ENCODE assay signal across 8 mouse cellular contexts in the genomic region with DNA sequence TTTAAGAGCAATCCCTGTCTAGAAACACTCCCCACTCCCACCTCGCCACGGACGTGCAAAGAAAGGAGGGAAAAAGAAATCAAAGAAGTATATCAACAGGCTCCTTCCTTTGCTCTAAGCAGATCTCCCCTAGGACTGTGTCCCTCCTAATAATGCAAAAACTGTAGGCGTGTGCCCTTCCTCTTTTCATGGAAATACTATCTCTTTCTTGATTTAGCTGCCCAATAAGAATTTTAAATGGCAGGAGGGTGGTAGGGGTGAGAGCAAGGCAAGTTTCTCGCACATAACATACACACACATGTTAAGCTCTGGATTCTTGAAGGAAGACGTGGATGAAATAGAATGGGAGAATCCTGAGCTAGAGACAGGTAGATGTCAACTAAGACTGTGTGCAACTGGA. TPM values are rescaled to one million over a fixed set of nuclear protein-coding genes. Genes with fewer than 3 reads are reported as not detected.
DNase-seq lines count a peak whose midpoint lies in the region; ATAC-seq and TF ChIP-seq lines count a peak whose summit lies in the region.

No protein-coding gene starts in this region.

- no peak for DNase-seq in heart, postnatal 10 days
- DNase-seq in MEL (ENCODE audit: low read depth, low spot score), result peak; percentile 85
- no peak for DNase-seq in layer of hippocampus, postnatal 36 days
- DNase-seq in urinary bladder, adult 2 months (ENCODE audit: low spot score), result no peak
- DNase-seq in testis, postnatal 14 days (ENCODE audit: low spot score), result no peak

- WGBS in heart, embryonic 14.5 days, result 53% methylated on average over 6 of the region's 6 CpGs
- WGBS in hindbrain, embryonic 12.5 days, result 69% methylated on average over 6 of the region's 6 CpGs
- WGBS in midbrain, embryonic 12.5 days, result 72% methylated on average over 6 of the region's 6 CpGs

- H3K27ac ChIP-seq in heart, embryonic 14.5 days (replicated peaks in 1 of 2; ENCODE audit: control insufficient read depth in 1 of 2, insufficient read depth in 1 of 2, low read depth in 2 of 2, low read length in 2 of 2), result peak overlapping the region in 1 of 2 experiments; percentile 20; a peak in 1 of 4 replicates
- peak overlapping the region; percentile 90 for H3K27ac ChIP-seq in MEL (ENCODE audit: control insufficient read depth, low read depth, low read length)
- no peak overlapping the region for H3K27ac ChIP-seq in hindbrain, embryonic 12.5 days
- no peak overlapping the region for H3K27ac ChIP-seq in midbrain, embryonic 12.5 days (replicated peaks)

- TF ChIP-seq RAD21 in MEL (IDR thresholded peaks at IDR 0.05; ENCODE audit: low read depth, low read length), result no peak

- H3K4me1 ChIP-seq in heart, embryonic 14.5 days (ENCODE audit: control insufficient read depth in 2 of 2, insufficient read depth in 2 of 2, low read length in 2 of 2), result peaks cover 2 to 16% of the 10 kb centered on the region in 2 experiments; a peak in 3 of 4 replicates
- peaks cover 9 to 36% of the 10 kb centered on the region in 2 experiments for H3K4me1 ChIP-seq in MEL (ENCODE audit: control insufficient read depth in 1 of 2, insufficient read depth in 2 of 2, low read length in 2 of 2)
- H3K4me1 ChIP-seq in hindbrain, embryonic 12.5 days, result peaks cover 19% of the 10 kb centered on the region
- peaks cover 25% of the 10 kb centered on the region for H3K4me1 ChIP-seq in midbrain, embryonic 12.5 days

- peaks cover 26% of the 10 kb centered on the region for H3K79me2 ChIP-seq in MEL (ENCODE audit: control insufficient read depth, insufficient read depth, low read length, poor library complexity)

- no peak for ATAC-seq in heart, embryonic 14.5 days (ENCODE audit: insufficient number of reproducible peaks, insufficient read depth, low FRiP score, low read depth)
- peak; percentile 1; the same call in 1 of the 2 replicates for ATAC-seq in hindbrain, embryonic 12.5 days (ENCODE audit: low FRiP score)
- ATAC-seq in midbrain, embryonic 12.5 days (ENCODE audit: low FRiP score, low read depth), result no peak

- no peaks in the 10 kb centered on the region for H3K9me3 ChIP-seq in heart, embryonic 14.5 days (ENCODE audit: control insufficient read depth, low read length)
- H3K9me3 ChIP-seq in MEL (replicated peaks; ENCODE audit: insufficient read depth, low read length), result no peaks in the 10 kb centered on the region
- no peaks in the 10 kb centered on the region for H3K9me3 ChIP-seq in hindbrain, embryonic 12.5 days (replicated peaks)
- no peaks in the 10 kb centered on the region for H3K9me3 ChIP-seq in midbrain, embryonic 12.5 days

- TF ChIP-seq EP300 in MEL (IDR thresholded peaks at IDR 0.05; ENCODE audit: low read depth in 1 of 2, low read length in 2 of 2), result peak; percentile 51 to 54; a peak in 2 of 4 replicates

- H3K27me3 ChIP-seq in heart, embryonic 14.5 days (ENCODE audit: control insufficient read depth, insufficient read depth, low read length), result no peaks in the 10 kb centered on the region
- H3K27me3 ChIP-seq in MEL (ENCODE audit: control insufficient read depth in 1 of 2, insufficient read depth in 2 of 2, low read length in 2 of 2), result no peaks in the 10 kb centered on the region
- H3K27me3 ChIP-seq in hindbrain, embryonic 12.5 days, result no peaks in the 10 kb centered on the region
- no peaks in the 10 kb centered on the region for H3K27me3 ChIP-seq in midbrain, embryonic 12.5 days

- peak overlapping the region; percentile 77 for H3K4me2 ChIP-seq in heart, embryonic 14.5 days (ENCODE audit: low read length)
- H3K4me2 ChIP-seq in hindbrain, embryonic 12.5 days (replicated peaks), result peak overlapping the region; percentile 76
- H3K4me2 ChIP-seq in midbrain, embryonic 12.5 days (replicated peaks), result peak overlapping the region; percentile 67

- H3K36me3 ChIP-seq in heart, embryonic 14.5 days (ENCODE audit: control insufficient read depth, insufficient read depth, low read length), result peaks cover 21% of the 10 kb centered on the region
- peaks cover 0 to 42% of the 10 kb centered on the region in 2 experiments; a peak in 2 of 4 replicates for H3K36me3 ChIP-seq in MEL (ENCODE audit: control insufficient read depth in 1 of 2, insufficient read depth in 2 of 2, low read length in 2 of 2)
- H3K36me3 ChIP-seq in hindbrain, embryonic 12.5 days, result peaks cover 11% of the 10 kb centered on the region
- H3K36me3 ChIP-seq in midbrain, embryonic 12.5 days, result peaks cover 14% of the 10 kb centered on the region

- intact Hi-C loops in heart, postnatal 10 days (cut with DNase I), result no loop called here

- H3K9ac ChIP-seq in heart, embryonic 14.5 days (ENCODE audit: low read length), result peak overlapping the region; percentile 77
- peak overlapping the region; percentile 92 for H3K9ac ChIP-seq in MEL (ENCODE audit: control insufficient read depth, low read depth, low read length, poor library complexity, severe bottlenecking)
- H3K9ac ChIP-seq in hindbrain, embryonic 12.5 days, result 0 out of 2 replicates have a peak overlapping the region, but pooled peaks have one; percentile 70
- peak overlapping the region; percentile 67; the same call in 1 of the 2 replicates for H3K9ac ChIP-seq in midbrain, embryonic 12.5 days (replicated peaks)

- TF ChIP-seq CTCF in MEL (IDR thresholded peaks at IDR 0.05 in 2 of 3, conservative IDR thresholded peaks at IDR 0.05 in 1 of 3; ENCODE audit: control insufficient read depth in 1 of 3, insufficient read depth in 1 of 3, low read depth in 2 of 3, low read length in 3 of 3, poor library complexity in 1 of 3, severe bottlenecking in 1 of 3), result no peak

- TF ChIP-seq POLR2A in MEL (IDR thresholded peaks at IDR 0.05; ENCODE audit: control insufficient read depth in 1 of 2, insufficient read depth in 1 of 2, low read depth in 1 of 2, low read length in 2 of 2, poor library complexity in 1 of 2), result peak in 1 of 2 experiments; percentile 33; a peak in 1 of 4 replicates

- peak overlapping the region; percentile 62 to 81 for H3K4me3 ChIP-seq in heart, embryonic 14.5 days (ENCODE audit: control insufficient read depth in 1 of 2, insufficient read depth in 1 of 2, low read depth in 1 of 2, low read length in 2 of 2)
- H3K4me3 ChIP-seq in MEL (ENCODE audit: control insufficient read depth in 1 of 2, insufficient read depth in 1 of 2, low read depth in 2 of 2, low read length in 2 of 2), result peak overlapping the region; percentile 75 to 88
- peak overlapping the region; percentile 54 for H3K4me3 ChIP-seq in hindbrain, embryonic 12.5 days
- H3K4me3 ChIP-seq in midbrain, embryonic 12.5 days, result peak overlapping the region; percentile 61

RNA-seq across cellular contexts. Expression of gene G6pc3, which starts 0.4 kb away (rescaled TPM):
- 24.8 and 27.8 TPM in 2 replicates for polyA plus RNA-seq in heart, embryonic 14.5 days (2014; fragmentation: Nextera tagmentation; extraction: Ambion mirVana)
- 10 to 100 TPM; 37.9 to 38.1 TPM for total RNA-seq in heart, postnatal 10 days (2021)
- total RNA-seq in MEL (2012; rRNA removed), result 46.4 and 48.9 TPM in 2 replicates
- polyA plus RNA-seq in MEL (2012; ENCODE audit: insufficient read depth in 1 of 2, insufficient read length in 2 of 2, low read depth in 1 of 2, low replicate concordance in 2 of 2, missing spikeins in 1 of 2), result 100 to 1,000 TPM in 1 of 2 experiments, not detected in 1; 104 TPM
- 26.8 and 27.0 TPM in 2 replicates for polyA plus RNA-seq in hindbrain, embryonic 12.5 days (2016; fragmentation: Nextera tagmentation; extraction: Ambion mirVana)
- 27.6 and 29.7 TPM in 2 replicates for polyA plus RNA-seq in midbrain, embryonic 12.5 days (2016; fragmentation: Nextera tagmentation; extraction: Ambion mirVana)
- 10 to 100 TPM; 52.0 to 58.5 TPM for total RNA-seq in layer of hippocampus, postnatal 36 days (2021)
- 73.3 and 80.1 TPM in 2 replicates for polyA plus RNA-seq in urinary bladder, adult 2 months (2012; rRNA removed)

RNA-seq across cellular contexts. Expression of gene Lsm12, which starts 3.9 kb away (rescaled TPM):
- polyA plus RNA-seq in heart, embryonic 14.5 days (2014; fragmentation: Nextera tagmentation; extraction: Ambion mirVana), result 60.3 and 62.1 TPM in 2 replicates
- total RNA-seq in heart, postnatal 10 days (2021), result 10 to 100 TPM; 58.5 to 61.4 TPM
- 74.2 and 75.0 TPM in 2 replicates for total RNA-seq in MEL (2012; rRNA removed)
- polyA plus RNA-seq in MEL (2012; ENCODE audit: insufficient read depth in 1 of 2, insufficient read length in 2 of 2, low read depth in 1 of 2, low replicate concordance in 2 of 2, missing spikeins in 1 of 2), result 100 to 1,000 TPM; 128 to 150 TPM
- 114 TPM in 2 replicates for polyA plus RNA-seq in hindbrain, embryonic 12.5 days (2016; fragmentation: Nextera tagmentation; extraction: Ambion mirVana)
- polyA plus RNA-seq in midbrain, embryonic 12.5 days (2016; fragmentation: Nextera tagmentation; extraction: Ambion mirVana), result 112 and 119 TPM in 2 replicates
- total RNA-seq in layer of hippocampus, postnatal 36 days (2021), result 10 to 100 TPM; 59.4 to 60.8 TPM
- polyA plus RNA-seq in urinary bladder, adult 2 months (2012; rRNA removed), result 29.9 and 32.4 TPM in 2 replicates

RNA-seq across cellular contexts. Expression of gene Tmem101, which starts 32.8 kb away (rescaled TPM):
- 28.2 and 34.1 TPM in 2 replicates for polyA plus RNA-seq in heart, embryonic 14.5 days (2014; fragmentation: Nextera tagmentation; extraction: Ambion mirVana)
- 10 to 100 TPM; 13.7 to 14.7 TPM for total RNA-seq in heart, postnatal 10 days (2021)
- 43.9 and 45.1 TPM in 2 replicates for total RNA-seq in MEL (2012; rRNA removed)
- polyA plus RNA-seq in MEL (2012; ENCODE audit: insufficient read depth in 1 of 2, insufficient read length in 2 of 2, low read depth in 1 of 2, low replicate concordance in 2 of 2, missing spikeins in 1 of 2), result 10 to 100 TPM in 1 of 2 experiments, not detected in 1; 30.1 TPM
- 37.9 and 40.4 TPM in 2 replicates for polyA plus RNA-seq in hindbrain, embryonic 12.5 days (2016; fragmentation: Nextera tagmentation; extraction: Ambion mirVana)
- polyA plus RNA-seq in midbrain, embryonic 12.5 days (2016; fragmentation: Nextera tagmentation; extraction: Ambion mirVana), result 33.9 and 38.5 TPM in 2 replicates
- 10 to 100 TPM; 29.5 to 30.6 TPM for total RNA-seq in layer of hippocampus, postnatal 36 days (2021)
- 15.0 and 17.4 TPM in 2 replicates for polyA plus RNA-seq in urinary bladder, adult 2 months (2012; rRNA removed)

RNA-seq across cellular contexts. Expression of gene Hdac5, which starts 41.0 kb away (rescaled TPM):
- 52.1 and 54.5 TPM in 2 replicates for polyA plus RNA-seq in heart, embryonic 14.5 days (2014; fragmentation: Nextera tagmentation; extraction: Ambion mirVana)
- 100 to 1,000 TPM; 106 to 139 TPM for total RNA-seq in heart, postnatal 10 days (2021)
- 9.1 and 10.4 TPM in 2 replicates for total RNA-seq in MEL (2012; rRNA removed)
- polyA plus RNA-seq in MEL (2012; ENCODE audit: insufficient read depth in 1 of 2, insufficient read length in 2 of 2, low read depth in 1 of 2, low replicate concordance in 2 of 2, missing spikeins in 1 of 2), result 10 to 100 TPM in 1 of 2 experiments, not detected in 1; 29.3 TPM
- 97.2 and 103 TPM in 2 replicates for polyA plus RNA-seq in hindbrain, embryonic 12.5 days (2016; fragmentation: Nextera tagmentation; extraction: Ambion mirVana)
- polyA plus RNA-seq in midbrain, embryonic 12.5 days (2016; fragmentation: Nextera tagmentation; extraction: Ambion mirVana), result 98.4 and 106 TPM in 2 replicates
- 100 to 1,000 TPM; 227 to 234 TPM for total RNA-seq in layer of hippocampus, postnatal 36 days (2021)
- polyA plus RNA-seq in urinary bladder, adult 2 months (2012; rRNA removed), result 58.1 and 75.4 TPM in 2 replicates

RNA-seq across cellular contexts. Expression of gene Nags, which starts 43.7 kb away (rescaled TPM):
- polyA plus RNA-seq in heart, embryonic 14.5 days (2014; fragmentation: Nextera tagmentation; extraction: Ambion mirVana), result not detected in 2 replicates
- under 1 TPM in 1 of 2 experiments, not detected in 1; 0.12 TPM for total RNA-seq in heart, postnatal 10 days (2021)
- total RNA-seq in MEL (2012; rRNA removed), result 5.4 and 6.6 TPM in 2 replicates
- 1 to 10 TPM in 1 of 2 experiments, not detected in 1; 9.7 TPM for polyA plus RNA-seq in MEL (2012; ENCODE audit: insufficient read depth in 1 of 2, insufficient read length in 2 of 2, low read depth in 1 of 2, low replicate concordance in 2 of 2, missing spikeins in 1 of 2)
- 0.14 TPM in 1 of 2 replicates, not detected in the other for polyA plus RNA-seq in hindbrain, embryonic 12.5 days (2016; fragmentation: Nextera tagmentation; extraction: Ambion mirVana)
- polyA plus RNA-seq in midbrain, embryonic 12.5 days (2016; fragmentation: Nextera tagmentation; extraction: Ambion mirVana), result not detected in 2 replicates
- not detected for total RNA-seq in layer of hippocampus, postnatal 36 days (2021)
- polyA plus RNA-seq in urinary bladder, adult 2 months (2012; rRNA removed), result 0.07 and 0.15 TPM in 2 replicates
